Mouse (Mus musculus) c-Kit-positive CD71-positive TER-119-positive erythroid progenitor cells, embryonic 14.5 days (primary cell): ENCODE data around the gene Hoxb1.

ENCODE experiments used
- DNase-seq: peaks from one replicate; pipeline ENCODE4 v3.0.0-alpha.2; 2013; ENCODE audit warnings: low spot score

Hoxb1 gene

DNA sequence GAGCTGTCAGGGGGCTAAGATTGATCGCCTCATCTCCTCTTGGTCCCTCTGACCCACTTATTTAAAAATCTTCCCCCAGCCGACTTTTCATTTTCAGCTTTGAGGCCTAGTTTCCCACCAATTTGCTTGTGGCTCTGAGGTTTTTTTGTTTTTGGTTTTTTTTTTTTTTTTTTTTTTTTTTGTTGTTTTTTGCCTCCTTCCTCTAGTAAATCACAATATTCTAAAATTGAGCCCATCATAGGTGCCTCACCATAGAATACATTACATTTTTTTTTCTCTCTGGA, 15.3 kb upstream of the Hoxb1 start, which contains the start of gene Hoxb2:
TSS of gene Hoxb2 (plus strand) at position 185 of the 284 bp plus-strand sequence.
- no peak for DNase-seq

DNA sequence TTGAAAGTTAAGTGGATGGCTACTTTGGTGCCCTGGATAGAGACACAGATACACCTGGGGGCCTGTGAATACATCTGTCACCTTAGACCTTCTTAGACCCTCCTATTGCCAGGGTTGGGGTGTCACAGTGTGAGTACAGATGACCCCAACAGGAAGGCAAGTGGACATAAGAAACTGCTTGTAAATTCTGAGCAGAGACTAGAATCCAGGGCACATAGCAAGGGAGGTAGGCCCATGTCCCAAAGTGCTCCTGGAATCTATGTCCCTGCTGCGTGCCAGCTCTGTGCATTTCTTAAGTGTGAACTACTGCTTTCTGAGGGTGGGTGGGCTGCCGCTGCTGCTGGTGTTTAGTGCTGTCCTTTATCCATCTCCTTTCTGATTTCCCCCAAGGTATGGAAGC, 14.8 kb upstream of the Hoxb1 start:
- no peak for DNase-seq

GRCm38 (mm10) chr11:96351312-96351711, 14.2 kb upstream of the Hoxb1 start:
- DNase-seq, result no peak

DNA sequence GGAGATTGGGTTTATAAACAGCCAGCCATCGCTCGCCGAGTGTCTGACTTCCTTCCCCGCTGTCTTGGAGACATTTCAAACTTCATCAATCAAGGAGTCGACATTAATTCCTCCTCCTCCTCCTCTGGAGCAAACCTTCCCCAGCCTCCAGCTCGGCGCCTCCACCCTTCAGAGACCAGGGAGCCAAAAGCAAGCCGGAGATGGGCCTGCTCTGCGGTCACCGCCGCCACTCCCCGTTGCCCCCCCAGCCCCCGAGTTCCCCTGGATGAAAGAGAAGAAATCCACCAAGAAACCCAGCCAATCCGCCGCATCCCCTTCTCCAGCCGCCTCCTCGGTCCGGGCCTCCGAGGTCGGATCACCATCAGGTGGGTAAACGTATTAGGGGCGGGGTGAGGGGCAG, 13.7 kb upstream of the Hoxb1 start:
- no peak for DNase-seq

- no peak for DNase-seq
Observed at GRCm38 (mm10) chr11:96352691-96353521, 12.6 kb upstream of the Hoxb1 start.

DNA sequence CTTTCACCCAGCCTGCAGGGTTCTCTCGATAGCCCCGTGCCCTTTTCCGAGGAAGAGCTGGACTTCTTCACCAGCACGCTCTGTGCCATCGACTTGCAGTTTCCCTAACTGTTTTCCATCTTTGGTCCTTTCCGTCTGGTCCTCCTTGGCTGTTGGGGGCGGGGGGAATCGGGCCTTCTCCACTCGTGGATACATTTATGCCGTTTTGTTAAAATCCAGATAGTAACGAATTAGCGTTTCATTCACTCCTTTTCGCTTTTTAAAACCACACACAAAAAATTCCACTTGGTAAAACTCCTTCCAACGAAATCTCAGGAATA, 12.1 kb upstream of the Hoxb1 start:
- DNase-seq, result no peak

GRCm38 (mm10) chr11:96353939-96354338, 11.6 kb upstream of the Hoxb1 start:
- DNase-seq, result no peak

DNA sequence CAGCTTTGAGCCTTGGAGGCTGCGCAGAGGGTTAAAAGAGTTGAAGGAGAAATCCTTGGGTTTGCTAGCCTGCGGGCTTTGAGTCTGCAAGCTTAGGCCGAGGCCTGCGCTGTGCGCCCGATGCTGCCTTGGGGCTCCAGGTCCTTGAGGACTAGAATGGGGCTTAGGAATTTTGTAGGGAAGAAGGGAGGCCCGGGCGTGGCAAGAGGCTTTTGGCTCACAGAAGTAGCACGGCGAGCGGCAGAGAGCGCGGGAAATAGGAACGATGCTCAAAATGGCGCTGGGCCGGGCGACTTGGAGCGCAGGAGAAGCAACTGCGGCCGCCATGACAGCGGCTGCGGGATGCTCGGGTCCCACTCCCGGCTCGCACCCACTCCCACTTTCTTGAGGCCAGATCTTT, 11.2 kb upstream of the Hoxb1 start:
- no peak for DNase-seq

GRCm38 (mm10) chr11:96354801-96355311, 10.7 kb upstream of the Hoxb1 start:
- DNase-seq, result no peak

GRCm38 (mm10) chr11:96363807-96364206, 1.7 kb upstream of the Hoxb1 start:
- DNase-seq, result no peak

DNA sequence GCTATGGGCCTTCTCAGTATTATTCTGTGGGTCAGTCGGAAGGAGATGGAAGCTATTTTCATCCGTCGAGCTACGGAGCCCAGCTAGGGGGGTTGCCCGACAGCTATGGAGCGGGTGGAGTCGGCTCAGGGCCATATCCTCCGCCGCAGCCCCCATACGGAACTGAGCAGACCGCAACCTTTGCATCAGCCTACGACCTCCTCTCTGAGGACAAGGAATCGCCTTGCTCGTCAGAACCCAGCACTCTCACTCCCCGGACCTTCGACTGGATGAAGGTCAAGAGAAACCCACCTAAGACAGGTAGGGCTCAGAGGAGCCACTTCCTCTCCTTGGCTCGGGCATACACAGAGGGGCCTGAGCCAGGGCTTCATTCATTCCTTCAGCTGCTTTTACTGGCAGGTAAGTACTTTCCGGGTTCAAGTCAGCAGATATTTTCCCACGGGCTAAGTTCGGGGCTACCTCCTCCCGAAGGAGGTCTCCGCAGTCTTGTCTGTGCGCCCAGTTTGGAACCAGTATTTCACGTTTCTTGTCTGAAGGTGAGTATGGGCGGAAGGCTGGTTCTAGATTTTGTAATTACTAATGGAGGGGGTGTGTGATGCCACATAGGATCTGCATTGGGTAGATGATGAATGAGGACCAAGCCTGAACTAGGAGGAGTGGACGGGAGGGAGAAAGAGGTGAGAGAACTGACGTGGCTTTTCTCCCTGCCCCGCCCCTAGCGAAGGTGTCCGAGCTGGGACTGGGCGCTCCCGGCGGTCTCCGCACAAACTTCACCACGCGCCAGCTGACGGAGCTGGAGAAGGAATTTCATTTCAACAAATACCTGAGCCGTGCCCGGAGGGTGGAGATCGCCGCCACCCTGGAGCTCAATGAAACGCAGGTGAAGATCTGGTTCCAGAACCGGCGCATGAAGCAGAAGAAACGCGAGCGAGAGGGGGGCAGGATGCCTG, 815 bp downstream of the Hoxb1 start:
- DNase-seq, result no peak

- DNase-seq, result no peak
Observed at GRCm38 (mm10) chr11:96367141-96367540, 1.6 kb downstream of the Hoxb1 start.

DNA sequence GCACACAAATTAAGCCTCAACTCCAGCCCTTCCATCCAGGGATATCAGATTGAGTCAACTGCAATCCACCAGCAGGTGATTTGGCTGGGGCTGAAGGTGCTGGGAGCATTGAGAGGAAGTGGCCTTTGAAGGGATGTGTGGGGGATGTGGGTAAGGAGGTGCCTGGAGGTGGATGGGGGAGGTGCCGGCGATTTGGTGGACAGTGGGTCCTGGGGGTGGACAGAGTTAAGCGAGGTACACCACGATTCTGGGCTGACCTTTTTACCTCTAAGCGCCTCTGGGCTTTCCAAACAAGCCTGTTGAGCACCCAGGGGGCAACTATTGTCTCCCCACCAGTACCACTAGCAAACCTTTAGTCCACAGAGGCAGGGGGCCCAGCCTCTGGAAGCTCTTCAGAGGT, 3.1 kb downstream of the Hoxb1 start:
- DNase-seq, result no peak

GRCm38 (mm10) chr11:96369140-96369539, 3.6 kb downstream of the Hoxb1 start:
- no peak for DNase-seq

DNA sequence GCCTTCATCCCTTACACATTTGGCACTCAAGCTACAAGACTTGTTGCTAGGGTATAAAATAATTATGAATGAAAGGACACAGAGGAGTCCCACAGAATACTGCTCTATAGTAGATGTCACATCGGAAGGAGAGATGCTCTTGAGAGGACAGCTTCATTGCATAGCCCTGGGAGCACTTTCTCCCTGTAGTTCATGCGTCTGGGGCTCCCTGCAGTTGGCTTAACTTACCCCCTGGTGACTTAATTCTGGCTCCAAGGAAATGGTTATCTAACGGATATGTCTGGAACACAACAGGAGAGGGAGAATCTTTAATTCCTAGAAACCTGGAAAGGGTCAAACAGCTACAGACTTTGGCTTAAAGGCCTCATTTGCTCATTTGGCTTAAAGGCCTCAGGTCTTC, 6.2 kb downstream of the Hoxb1 start:
- no peak for DNase-seq

- DNase-seq, result no peak
Observed at GRCm38 (mm10) chr11:96372519-96372918, 7.0 kb downstream of the Hoxb1 start.

GRCm38 (mm10) chr11:96374810-96375209, 9.3 kb downstream of the Hoxb1 start:
- DNase-seq, result no peak

- no peak for DNase-seq
Observed at GRCm38 (mm10) chr11:96383381-96383780, 17.8 kb downstream of the Hoxb1 start.

GRCm38 (mm10) chr11:96387635-96388034, 22.1 kb downstream of the Hoxb1 start:
- DNase-seq, result no peak

DNA sequence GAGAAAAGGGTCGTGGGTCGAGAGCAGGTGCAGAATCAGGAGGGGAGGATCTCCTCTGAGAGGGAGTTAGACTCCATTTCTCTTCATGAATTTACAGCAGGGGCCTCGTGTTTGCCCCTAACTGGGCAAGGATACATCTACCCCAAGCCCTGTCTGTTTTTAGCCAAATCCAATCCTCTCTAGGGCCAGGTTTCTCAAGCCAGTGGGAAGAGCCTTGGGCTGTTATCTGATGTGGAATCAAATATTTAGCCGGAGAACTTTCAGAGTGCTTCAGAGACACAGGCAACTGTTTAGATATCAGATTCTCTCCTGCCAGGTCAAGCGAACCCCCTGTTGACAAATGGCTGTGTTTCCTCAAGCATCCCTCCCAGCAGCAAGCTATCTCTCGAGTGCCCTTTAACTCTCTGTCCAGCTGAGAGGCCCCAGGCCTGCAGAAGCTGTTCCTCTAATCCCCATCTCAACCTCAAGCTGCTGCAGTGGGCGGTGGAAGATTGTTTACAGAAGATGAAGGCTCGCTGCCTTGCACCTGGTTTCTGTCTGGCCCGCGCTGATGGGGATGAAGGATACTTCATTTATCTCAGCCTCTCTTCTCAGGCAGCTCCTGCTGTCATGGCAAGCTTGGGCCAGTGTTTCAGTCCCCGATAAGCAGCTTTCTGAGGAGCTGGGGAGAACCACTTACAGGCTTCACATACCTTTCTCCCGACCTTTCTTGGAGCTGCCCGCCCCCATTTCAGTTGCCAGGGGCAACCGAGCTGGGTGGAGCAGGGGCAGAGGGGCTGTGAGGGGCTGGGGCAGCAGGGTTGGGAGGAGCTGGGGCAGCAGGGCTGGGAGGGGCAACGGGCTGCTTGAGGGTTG, 31.4 kb downstream of the Hoxb1 start:
- no peak for DNase-seq

- DNase-seq, result no peak
Observed at GRCm38 (mm10) chr11:96397806-96398335, 32.3 kb downstream of the Hoxb1 start.

- DNase-seq, result no peak
Observed at GRCm38 (mm10) chr11:96399923-96400322, 34.4 kb downstream of the Hoxb1 start.
